Mouse (Mus musculus) gastrocnemius, adult 18-20 months (tissue): ENCODE data around the gene Cd2ap. TPM values are rescaled to one million over a fixed set of nuclear protein-coding genes. Genes with fewer than 3 reads are reported as not detected.
"Not testable (repeated sequence)": the region's sequence is repeated elsewhere in the genome, so short reads cannot be mapped to it uniquely, and the experiment has no call there.

Source experiments
- DNase-seq: peaks from one replicate; pipeline ENCODE4 v3.0.0; 2021; ENCODE audit warnings: low spot score
- long read RNA-seq, 2 experiments: library from polyadenylated mRNA; stranded (forward); transcript quantifications; one replicate each; pipeline ENCODE4 v2.0.0; 2021
- total RNA-seq, 2 experiments: library from RNA; stranded (reverse); gene quantifications; 2 replicates each; pipeline ENCODE4 v1.2.3; 2021

The Cd2ap gene
- 10 to 100 TPM; 10.1 to 10.4 TPM for total RNA-seq
- long read RNA-seq, experiment 1, full-length matches to known transcripts, result 5 of 9 reads
- long read RNA-seq, experiment 1, partial matches to known transcripts, result 0 of 9 reads
- long read RNA-seq, experiment 1, other reads (novel, unspliced or antisense), result 4 of 9 reads
- long read RNA-seq, experiment 2, full-length matches to known transcripts, result 2 of 4 reads
- long read RNA-seq, experiment 2, partial matches to known transcripts, result 0 of 4 reads
- long read RNA-seq, experiment 2, other reads (novel, unspliced or antisense), result 2 of 4 reads

- peak; percentile 95 for DNase-seq
Measured at GRCm38 (mm10) chr17:42876001-42876903, at the start of gene Cd2ap. Gene Cd2ap (minus strand): TSS chr17:42876665.

- no peak for DNase-seq
Measured at GRCm38 (mm10) chr17:42924731-42925130, 48.3 kb upstream of the Cd2ap start.

- peak; percentile 32 for DNase-seq
Measured at GRCm38 (mm10) chr17:42918810-42919209, 42.3 kb upstream of the Cd2ap start.

GRCm38 (mm10) chr17:42914726-42915125, 38.3 kb upstream of the Cd2ap start:
- no peak for DNase-seq

- DNase-seq, result no peak
Measured at GRCm38 (mm10) chr17:42912193-42912592, 35.7 kb upstream of the Cd2ap start.

- DNase-seq, result no peak
Measured at GRCm38 (mm10) chr17:42910476-42910875, 34.0 kb upstream of the Cd2ap start.

GRCm38 (mm10) chr17:42909376-42909775, 32.9 kb upstream of the Cd2ap start:
- DNase-seq, result no peak

GRCm38 (mm10) chr17:42908744-42909370, 32.4 kb upstream of the Cd2ap start:
- no peak for DNase-seq

GRCm38 (mm10) chr17:42908136-42908535, 31.7 kb upstream of the Cd2ap start:
- DNase-seq, result no peak

GRCm38 (mm10) chr17:42906456-42906855, 30.0 kb upstream of the Cd2ap start:
- not testable (repeated sequence) for DNase-seq

- no peak for DNase-seq
Measured at GRCm38 (mm10) chr17:42905919-42906318, 29.5 kb upstream of the Cd2ap start.

- DNase-seq, result no peak
Measured at GRCm38 (mm10) chr17:42900795-42901194, 24.3 kb upstream of the Cd2ap start.

GRCm38 (mm10) chr17:42887282-42887707, 10.8 kb upstream of the Cd2ap start:
- DNase-seq, result no peak

- DNase-seq, result no peak
Measured at GRCm38 (mm10) chr17:42885091-42885501, 8.6 kb upstream of the Cd2ap start.

- no peak for DNase-seq
Measured at GRCm38 (mm10) chr17:42884382-42884781, 7.9 kb upstream of the Cd2ap start.

- no peak for DNase-seq
Measured at GRCm38 (mm10) chr17:42883769-42884168, 7.3 kb upstream of the Cd2ap start.

GRCm38 (mm10) chr17:42883315-42883714, 6.8 kb upstream of the Cd2ap start:
- no peak for DNase-seq

- no peak for DNase-seq
Measured at GRCm38 (mm10) chr17:42882873-42883272, 6.4 kb upstream of the Cd2ap start.

- no peak for DNase-seq
Measured at GRCm38 (mm10) chr17:42876904-42877425, 500 bp upstream of the Cd2ap start.

- peak; percentile 16 for DNase-seq
Measured at GRCm38 (mm10) chr17:42875571-42876000, 879 bp downstream of the Cd2ap start.

GRCm38 (mm10) chr17:42875015-42875414, 1.4 kb downstream of the Cd2ap start:
- DNase-seq, result no peak

GRCm38 (mm10) chr17:42870465-42870864, 6.0 kb downstream of the Cd2ap start:
- no peak for DNase-seq
